Mouse (Mus musculus) E14TG2a.4 (cell line): ENCODE results near the gene Mta3.

Experiments
- CTCF ChIP-seq: conservative IDR thresholded peaks from 2 replicates; pipeline ENCODE4 v1.5.1; 2014; ENCODE audit warnings: low read length
- NANOG ChIP-seq: IDR thresholded peaks from 2 replicates; pipeline ENCODE4 v1.6.1; 2014; ENCODE audit warnings: borderline replicate concordance, low read length, mixed read lengths
- POU5F1 ChIP-seq: IDR thresholded peaks from 2 replicates; pipeline ENCODE4 v1.6.1; 2014; ENCODE audit warnings: low read length, borderline replicate concordance

GRCm38 (mm10) chr17:83819503-83819902, 113.5 kb downstream of the Mta3 start:
- no peak for TF ChIP-seq CTCF
- TF ChIP-seq POU5F1: no peak
- TF ChIP-seq NANOG: no peak
